In the genomic region with DNA sequence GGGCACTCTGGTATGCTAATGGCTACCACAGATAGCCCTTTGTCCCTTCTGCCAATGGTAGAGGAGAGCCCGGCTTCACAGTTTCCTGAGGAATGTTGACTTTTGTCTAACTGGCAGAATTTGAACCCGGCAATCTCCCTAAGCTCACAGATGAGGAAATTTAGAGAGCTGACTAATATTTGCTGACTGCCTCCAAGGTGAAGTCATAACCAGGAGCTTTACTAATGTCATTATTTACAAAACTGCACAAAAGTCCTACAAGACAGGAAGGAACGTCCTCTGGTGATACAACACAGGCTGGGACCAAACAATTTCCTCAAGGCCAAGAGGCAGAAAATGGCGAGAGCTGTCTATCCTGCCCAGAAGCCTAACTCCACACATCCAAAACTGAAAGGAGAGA, we compare ENCODE assay signal across 23 mouse cellular contexts. TPM values are rescaled to one million over a fixed set of nuclear protein-coding genes. Genes with fewer than 3 reads are reported as not detected.
A peak's percentile ranks its signal among the peaks of the same experiment; 100 is the strongest.
DNase-seq lines count a peak whose midpoint lies in the region; ATAC-seq and TF ChIP-seq lines count a peak whose summit lies in the region.
"Had no signal": no experiment of that assay in that cellular context is flagged by ENCODE, and none has a peak within 500 bp of the region (broad histone marks: within the 10 kb centered on the region; RNA-seq: fewer than 3 reads in every experiment).

No protein-coding gene starts in this region.

- no peak overlapping the region for H3K9ac ChIP-seq in heart, embryonic 11.5 days (ENCODE audit: low read depth, low read length)
- peak overlapping the region; percentile 57 for H3K9ac ChIP-seq in liver, embryonic 13.5 days
- H3K9ac ChIP-seq in stomach, embryonic 15.5 days, result no peak overlapping the region
- H3K9ac ChIP-seq in forebrain, postnatal 0 days, result no peak overlapping the region
- H3K9ac ChIP-seq: limb, embryonic 15.5 days; neural tube, embryonic 15.5 days had no signal

- DNase-seq in heart, postnatal 25 days (ENCODE audit: low spot score), result no peak
- no peak for DNase-seq in liver, embryonic 13.5 days
- DNase-seq in kidney, adult 18-20 months, result no peak
- no peak for DNase-seq in forebrain, postnatal 0 days
- DNase-seq: cerebellum, adult 2 months; heart, adult 18-20 months; kidney, adult 8-10 months; kidney, postnatal 14 days; right cerebral cortex, postnatal 14 days had no signal

- TF ChIP-seq CTCF in forebrain, postnatal 0 days (IDR thresholded peaks at IDR 0.05; ENCODE audit: low read depth), result no peak

- ATAC-seq in heart, embryonic 11.5 days (replicated peaks; ENCODE audit: insufficient number of reproducible peaks, low FRiP score, low TSS enrichment), result no peak
- ATAC-seq in erythroblast, adult 5-6 weeks (replicated peaks; ENCODE audit: low FRiP score, poor library complexity, severe bottlenecking), result 0 out of 2 replicates have a peak, but pooled peaks have one; percentile 11
- no peak for ATAC-seq in liver, embryonic 13.5 days (ENCODE audit: low read depth)
- ATAC-seq in stomach, embryonic 15.5 days (ENCODE audit: insufficient read depth, low FRiP score, low read depth), result 0 out of 2 replicates have a peak, but pooled peaks have one; percentile 15
- no peak for ATAC-seq in forebrain, postnatal 0 days
- no peak for ATAC-seq in granulocyte monocyte progenitor cell, adult 5-6 weeks (replicated peaks; ENCODE audit: poor library complexity, severe bottlenecking)
- ATAC-seq: inflammation-experienced regulatory T-cells, adult 6 months; midbrain, embryonic 16.5 days had no signal

- peaks cover 8% of the 10 kb centered on the region for H3K4me1 ChIP-seq in heart, embryonic 11.5 days (ENCODE audit: control insufficient read depth, insufficient read depth, low read length)
- peaks cover 57% of the 10 kb centered on the region for H3K4me1 ChIP-seq in liver, embryonic 13.5 days (replicated peaks)
- H3K4me1 ChIP-seq in stomach, embryonic 15.5 days, result no peaks in the 10 kb centered on the region
- no peaks in the 10 kb centered on the region for H3K4me1 ChIP-seq in forebrain, postnatal 0 days (ENCODE audit: insufficient read depth)
- H3K4me1 ChIP-seq: limb, embryonic 15.5 days; neural tube, embryonic 15.5 days had no signal

- H3K4me3 ChIP-seq in heart, embryonic 11.5 days (ENCODE audit: low read depth, low read length), result no peak overlapping the region
- no peak overlapping the region for H3K4me3 ChIP-seq in liver, embryonic 13.5 days (replicated peaks)
- no peak overlapping the region for H3K4me3 ChIP-seq in stomach, embryonic 15.5 days (replicated peaks)
- no peak overlapping the region for H3K4me3 ChIP-seq in forebrain, postnatal 0 days (ENCODE audit: low read depth, low read length)
- H3K4me3 ChIP-seq: layer of hippocampus, adult 2 months; limb, embryonic 15.5 days; megakaryocyte, embryonic 14.5 days; neural tube, embryonic 15.5 days had no signal

- intact Hi-C loops in heart, postnatal 25 days (cut with DNase I), result loop anchor here (2.0 kb wide), 1 partner anchor 25 kb away; no protein-coding TSS in a partner anchor

- no peaks in the 10 kb centered on the region for H3K36me3 ChIP-seq in heart, embryonic 11.5 days (ENCODE audit: control insufficient read depth, insufficient read depth, low read length)
- no peaks in the 10 kb centered on the region for H3K36me3 ChIP-seq in liver, embryonic 13.5 days
- no peaks in the 10 kb centered on the region for H3K36me3 ChIP-seq in stomach, embryonic 15.5 days
- no peaks in the 10 kb centered on the region for H3K36me3 ChIP-seq in forebrain, postnatal 0 days (ENCODE audit: insufficient read depth)
- H3K36me3 ChIP-seq: limb, embryonic 15.5 days; neural tube, embryonic 15.5 days had no signal

- 59% methylated on average over 4 of the region's 4 CpGs for WGBS in heart, embryonic 11.5 days (ENCODE audit: insufficient replicate concordance)
- WGBS in liver, embryonic 13.5 days (ENCODE audit: insufficient replicate concordance), result 39% methylated on average over 4 of the region's 4 CpGs
- WGBS in stomach, embryonic 15.5 days, result 38% methylated on average over 4 of the region's 4 CpGs
- WGBS in forebrain, postnatal 0 days, result 78% methylated on average over 4 of the region's 4 CpGs

- no peaks in the 10 kb centered on the region for H3K9me3 ChIP-seq in heart, embryonic 11.5 days (replicated peaks; ENCODE audit: control insufficient read depth, low read length)
- H3K9me3 ChIP-seq in liver, embryonic 13.5 days (replicated peaks), result no peaks in the 10 kb centered on the region
- H3K9me3 ChIP-seq in stomach, embryonic 15.5 days, result no peaks in the 10 kb centered on the region
- H3K9me3 ChIP-seq in forebrain, postnatal 0 days (ENCODE audit: low read length), result no peaks in the 10 kb centered on the region
- H3K9me3 ChIP-seq: limb, embryonic 15.5 days; neural tube, embryonic 15.5 days had no signal

- no peaks in the 10 kb centered on the region for H3K27me3 ChIP-seq in heart, embryonic 11.5 days (ENCODE audit: control insufficient read depth, insufficient read depth, low read length)
- H3K27me3 ChIP-seq in liver, embryonic 13.5 days, result no peaks in the 10 kb centered on the region
- H3K27me3 ChIP-seq in stomach, embryonic 15.5 days (replicated peaks), result no peaks in the 10 kb centered on the region
- H3K27me3 ChIP-seq in forebrain, postnatal 0 days (ENCODE audit: insufficient read depth, low read length), result no peaks in the 10 kb centered on the region
- H3K27me3 ChIP-seq: CH12.LX; limb, embryonic 15.5 days; megakaryocyte, embryonic 14.5 days; neural tube, embryonic 15.5 days had no signal

- peak overlapping the region; percentile 73 for H3K27ac ChIP-seq in heart, embryonic 11.5 days (ENCODE audit: low read depth, low read length)
- peak overlapping the region; percentile 95 for H3K27ac ChIP-seq in liver, embryonic 13.5 days
- no peak overlapping the region for H3K27ac ChIP-seq in stomach, embryonic 15.5 days
- H3K27ac ChIP-seq in forebrain, postnatal 0 days (ENCODE audit: low read depth, low read length), result no peak overlapping the region
- H3K27ac ChIP-seq: layer of hippocampus, adult 2 months; limb, embryonic 15.5 days; neural tube, embryonic 15.5 days had no signal

- no peak overlapping the region for H3K4me2 ChIP-seq in heart, embryonic 11.5 days
- H3K4me2 ChIP-seq in liver, embryonic 13.5 days, result peak overlapping the region; percentile 64
- H3K4me2 ChIP-seq in stomach, embryonic 15.5 days, result no peak overlapping the region
- no peak overlapping the region for H3K4me2 ChIP-seq in forebrain, postnatal 0 days (ENCODE audit: low read depth)
- H3K4me2 ChIP-seq: limb, embryonic 15.5 days; neural tube, embryonic 15.5 days had no signal

RNA-seq across cellular contexts. Expression of a gene that starts 18.2 kb away (rescaled TPM):
- 66.7 and 73.2 TPM in 2 replicates for polyA plus RNA-seq in heart, embryonic 11.5 days (2014; fragmentation: Nextera tagmentation; extraction: Ambion mirVana)
- 10 to 100 TPM; 28.0 to 28.2 TPM for total RNA-seq in heart, postnatal 25 days (2021)
- total RNA-seq in erythroblast, adult 5-6 weeks (2015; ENCODE audit: low replicate concordance), result 31.7 and 36.8 TPM in 2 replicates
- total RNA-seq in erythroblast, adult 5-6 weeks (2017; ENCODE audit: low replicate concordance), result 47.3 and 56.5 TPM in 2 replicates
- polyA plus RNA-seq in liver, embryonic 13.5 days (2015; fragmentation: Nextera tagmentation; extraction: Ambion mirVana), result 28.0 and 32.9 TPM in 2 replicates
- 73.5 and 76.5 TPM in 2 replicates for polyA plus RNA-seq in stomach, embryonic 15.5 days (2015; fragmentation: Nextera tagmentation; extraction: Ambion mirVana)
- 36.2 and 51.5 TPM in 2 replicates for total RNA-seq in forebrain, postnatal 0 days (2014; rRNA removed)
- 12.8 and 23.2 TPM in 2 replicates for polyA plus RNA-seq in forebrain, postnatal 0 days (2015; fragmentation: Nextera tagmentation; extraction: Ambion mirVana)
- total RNA-seq in granulocyte monocyte progenitor cell, adult 5-6 weeks (2014; fragmentation: Nextera tagmentation), result 30.4 and 51.4 TPM in 2 replicates
- total RNA-seq in granulocyte monocyte progenitor cell, adult 5-6 weeks (2017), result 35.9 and 36.1 TPM in 2 replicates

RNA-seq across cellular contexts. Expression of a gene that starts 26.6 kb away (rescaled TPM):
- polyA plus RNA-seq in heart, embryonic 11.5 days (2014; fragmentation: Nextera tagmentation; extraction: Ambion mirVana), result 0.86 and 1.3 TPM in 2 replicates
- under 1 TPM in 1 of 2 experiments, not detected in 1; 0.39 TPM for total RNA-seq in heart, postnatal 25 days (2021)
- total RNA-seq in erythroblast, adult 5-6 weeks (2015; ENCODE audit: low replicate concordance), result 21.1 and 26.1 TPM in 2 replicates
- total RNA-seq in erythroblast, adult 5-6 weeks (2017; ENCODE audit: low replicate concordance), result 24.0 and 25.3 TPM in 2 replicates
- 9.2 and 10.9 TPM in 2 replicates for polyA plus RNA-seq in liver, embryonic 13.5 days (2015; fragmentation: Nextera tagmentation; extraction: Ambion mirVana)
- 0.44 and 0.69 TPM in 2 replicates for polyA plus RNA-seq in stomach, embryonic 15.5 days (2015; fragmentation: Nextera tagmentation; extraction: Ambion mirVana)
- not detected in 2 replicates for total RNA-seq in forebrain, postnatal 0 days (2014; rRNA removed)
- 0.11 TPM in 1 of 2 replicates, not detected in the other for polyA plus RNA-seq in forebrain, postnatal 0 days (2015; fragmentation: Nextera tagmentation; extraction: Ambion mirVana)
- not detected in 2 replicates for total RNA-seq in granulocyte monocyte progenitor cell, adult 5-6 weeks (2014; fragmentation: Nextera tagmentation)
- not detected in 2 replicates for total RNA-seq in granulocyte monocyte progenitor cell, adult 5-6 weeks (2017)
- total RNA-seq: CH12.LX; gastrocnemius, adult 8-10 months; heart, adult 18-20 months; layer of hippocampus, adult 2 months; left cerebral cortex, adult 18-20 months; left cerebral cortex, postnatal 36 days had no signal
- polyA plus RNA-seq: inflammation-experienced regulatory T-cells, adult 6 months; midbrain, embryonic 16.5 days; neural tube, embryonic 15.5 days had no signal

Comparison
In these comparisons a context has a peak if more than half of its experiments do, and no peak if none do; other contexts are left out.
1. ATAC-seq: peak in erythroblast, adult 5-6 weeks (single experiment) and stomach, embryonic 15.5 days (single experiment); none in heart, embryonic 11.5 days (single experiment), liver, embryonic 13.5 days (single experiment), forebrain, postnatal 0 days (single experiment) and granulocyte monocyte progenitor cell, adult 5-6 weeks (single experiment).
2. H3K27ac ChIP-seq: peak in heart, embryonic 11.5 days (single experiment) and liver, embryonic 13.5 days (single experiment); none in stomach, embryonic 15.5 days (single experiment) and forebrain, postnatal 0 days (single experiment).
3. RNA of a gene that starts 26.6 kb away (total RNA-seq): 21.1 to 26.1 TPM in erythroblast, adult 5-6 weeks; 0.39 TPM in heart, postnatal 25 days, not detected in forebrain, postnatal 0 days and not detected in granulocyte monocyte progenitor cell, adult 5-6 weeks; every median in the first group is over 10 times any median in the second.